Mouse (Mus musculus): ENCODE data around the gene Larp4b.

Gene Larp4b

DNA sequence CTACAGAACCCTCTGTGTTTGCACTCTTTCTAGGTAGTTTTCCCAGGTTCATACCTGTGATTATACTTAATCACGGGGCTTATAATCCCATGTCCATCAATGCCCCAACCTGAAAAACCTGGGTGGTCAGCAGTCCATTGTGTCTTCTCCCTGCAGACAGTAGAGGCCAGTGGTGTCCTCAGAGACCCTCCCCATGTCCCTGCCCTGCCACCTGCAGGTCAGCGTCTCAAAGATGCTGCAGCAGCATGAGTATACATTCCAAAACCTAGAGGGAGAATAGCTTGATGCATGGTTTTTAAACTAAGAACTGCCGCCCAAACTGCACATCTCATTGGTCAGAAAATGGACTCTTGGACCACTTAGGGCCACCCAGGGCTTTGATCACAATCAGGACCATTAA lies 85.0 kb downstream of the Larp4b start:
- no peak for DNase-seq (ENCODE audit: low spot score)

- no peak for DNase-seq (ENCODE audit: low spot score)
These were observed 86.5 kb downstream of the Larp4b start for GRCm38 (mm10) chr13:9180221-9180620.

GRCm38 (mm10) chr13:9181106-9181505 lies 87.4 kb downstream of the Larp4b start:
- DNase-seq (ENCODE audit: low spot score), result no peak

GRCm38 (mm10) chr13:9181666-9182264 lies 88.1 kb downstream of the Larp4b start:
- DNase-seq (ENCODE audit: low spot score), result peak; percentile 83

- no peak for DNase-seq (ENCODE audit: low spot score)
These were observed 90.6 kb downstream of the Larp4b start for GRCm38 (mm10) chr13:9184281-9184680.

- no peak for DNase-seq (ENCODE audit: low spot score)
These were observed 91.0 kb downstream of the Larp4b start for GRCm38 (mm10) chr13:9184716-9185115.

DNA sequence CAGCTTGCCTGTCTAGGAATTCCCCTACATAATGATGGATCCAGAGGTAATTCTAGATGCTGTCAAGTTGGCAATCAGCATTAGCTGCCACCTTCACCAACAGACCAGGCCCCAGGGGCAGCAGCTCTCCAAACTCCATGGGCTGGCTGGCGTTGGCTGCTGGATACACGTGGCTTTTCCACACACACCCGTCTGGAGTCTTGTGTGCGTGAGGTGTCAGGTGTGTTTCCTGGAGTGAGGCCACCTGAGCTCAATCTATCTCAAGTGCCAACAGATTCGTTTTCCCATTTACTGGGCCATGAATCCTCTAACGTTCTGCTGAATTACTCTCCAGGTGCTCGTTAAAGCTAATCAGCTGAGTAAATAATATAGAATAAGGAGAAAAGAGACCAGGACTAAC lies 93.5 kb downstream of the Larp4b start:
- no peak for DNase-seq (ENCODE audit: low spot score)

- no peak for DNase-seq (ENCODE audit: low spot score)
These were observed 94.2 kb downstream of the Larp4b start for GRCm38 (mm10) chr13:9187566-9188530.

GRCm38 (mm10) chr13:9189481-9189880 lies 95.8 kb downstream of the Larp4b start:
- DNase-seq (ENCODE audit: low spot score), result no peak

DNA sequence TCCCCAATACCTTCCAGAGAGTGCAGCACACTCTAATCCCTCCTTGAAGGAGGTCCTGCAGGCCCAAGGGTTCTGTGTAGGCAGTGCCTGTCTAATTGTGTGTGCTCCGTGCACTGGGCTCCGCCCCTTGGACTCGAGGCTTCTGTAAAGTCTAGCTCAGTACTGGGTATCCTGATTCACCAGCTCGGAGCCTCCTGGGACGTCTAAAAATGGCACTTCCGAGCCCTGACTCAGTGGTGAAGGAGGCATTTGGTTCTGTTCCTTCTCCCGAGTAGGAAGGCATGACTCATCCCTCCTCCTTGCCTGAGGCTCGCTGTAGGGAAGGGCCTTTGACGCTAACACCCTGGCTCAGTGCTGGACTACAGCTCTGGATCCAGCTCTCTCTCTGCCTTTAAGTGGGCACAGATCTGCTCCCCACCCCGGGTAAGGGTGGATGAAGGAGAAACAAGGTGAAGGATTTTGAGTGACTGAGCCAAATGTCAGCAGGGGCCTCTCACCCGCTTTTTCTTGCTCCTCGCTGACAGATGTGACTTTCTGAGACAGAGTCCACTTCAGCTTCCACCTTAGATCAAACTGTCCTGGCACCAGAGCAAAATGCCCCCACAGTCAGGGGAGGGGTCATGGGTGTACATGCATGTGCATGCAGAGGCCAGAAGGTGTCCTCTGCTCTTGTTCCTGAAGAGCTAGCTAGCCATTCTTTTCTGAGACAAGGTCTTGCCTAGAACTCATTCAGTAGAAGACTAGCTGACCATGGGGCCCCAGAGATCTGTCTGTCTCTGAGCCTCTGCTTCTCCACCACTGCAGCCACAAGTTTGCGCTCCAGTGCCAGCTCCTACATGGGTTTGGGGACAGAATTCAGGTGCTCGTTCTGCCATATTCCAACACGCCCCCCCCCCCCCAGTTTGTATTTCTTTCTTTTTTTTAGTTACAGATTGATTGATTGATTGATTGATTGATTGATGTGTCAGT lies 97.8 kb downstream of the Larp4b start:
- DNase-seq (ENCODE audit: low spot score), result peak; percentile 35

DNA sequence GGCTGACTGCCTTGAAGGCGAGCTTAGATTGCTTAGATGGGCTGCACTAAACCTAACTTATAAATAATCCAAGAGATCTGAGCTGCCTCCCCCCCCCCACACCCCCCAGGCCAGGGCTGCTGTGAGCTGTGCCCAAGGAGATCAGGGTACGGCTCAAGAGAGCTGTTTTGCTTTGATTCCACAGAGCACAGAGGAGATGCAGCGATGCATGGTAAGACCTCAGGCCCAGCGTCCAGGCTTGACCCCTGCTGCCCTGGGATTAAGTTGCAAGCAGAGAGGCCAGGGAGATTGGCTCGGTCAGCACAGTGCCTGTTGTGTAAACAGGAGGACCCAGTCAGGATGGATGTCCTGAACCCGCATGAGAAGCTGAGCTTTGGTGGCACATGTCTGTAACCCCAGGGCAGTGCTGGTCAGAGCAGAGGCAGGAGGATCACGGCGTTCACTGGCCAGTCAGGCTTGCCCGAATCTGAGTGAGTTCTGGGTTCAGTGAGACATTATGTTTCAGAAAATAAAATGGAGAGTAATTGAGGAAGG lies 99.2 kb downstream of the Larp4b start:
- DNase-seq (ENCODE audit: low spot score), result no peak

GRCm38 (mm10) chr13:9194656-9195055 lies 101.0 kb downstream of the Larp4b start:
- no peak for DNase-seq (ENCODE audit: low spot score)

GRCm38 (mm10) chr13:9195565-9195964 lies 101.9 kb downstream of the Larp4b start:
- DNase-seq (ENCODE audit: low spot score), result no peak

DNA sequence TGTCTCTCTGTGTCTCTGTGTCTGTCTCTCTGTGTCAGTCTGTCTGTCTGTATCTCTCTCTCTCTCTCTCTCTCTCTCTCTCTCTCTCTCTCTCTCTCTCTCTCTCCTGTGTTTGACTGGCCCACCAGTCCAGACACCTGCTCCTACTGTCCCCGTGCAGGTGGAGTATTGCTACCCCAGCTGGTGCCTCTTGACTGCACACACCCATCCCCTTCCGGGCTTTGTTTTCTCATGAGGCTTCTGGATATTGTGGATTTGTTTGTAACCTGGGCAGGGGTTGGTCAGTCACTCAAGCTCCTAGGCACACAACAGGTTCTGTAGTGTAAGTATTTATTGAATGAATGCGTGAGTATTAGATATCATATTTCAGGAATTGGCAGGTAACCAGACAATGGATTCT lies 104.4 kb downstream of the Larp4b start:
- DNase-seq (ENCODE audit: low spot score), result no peak

DNA sequence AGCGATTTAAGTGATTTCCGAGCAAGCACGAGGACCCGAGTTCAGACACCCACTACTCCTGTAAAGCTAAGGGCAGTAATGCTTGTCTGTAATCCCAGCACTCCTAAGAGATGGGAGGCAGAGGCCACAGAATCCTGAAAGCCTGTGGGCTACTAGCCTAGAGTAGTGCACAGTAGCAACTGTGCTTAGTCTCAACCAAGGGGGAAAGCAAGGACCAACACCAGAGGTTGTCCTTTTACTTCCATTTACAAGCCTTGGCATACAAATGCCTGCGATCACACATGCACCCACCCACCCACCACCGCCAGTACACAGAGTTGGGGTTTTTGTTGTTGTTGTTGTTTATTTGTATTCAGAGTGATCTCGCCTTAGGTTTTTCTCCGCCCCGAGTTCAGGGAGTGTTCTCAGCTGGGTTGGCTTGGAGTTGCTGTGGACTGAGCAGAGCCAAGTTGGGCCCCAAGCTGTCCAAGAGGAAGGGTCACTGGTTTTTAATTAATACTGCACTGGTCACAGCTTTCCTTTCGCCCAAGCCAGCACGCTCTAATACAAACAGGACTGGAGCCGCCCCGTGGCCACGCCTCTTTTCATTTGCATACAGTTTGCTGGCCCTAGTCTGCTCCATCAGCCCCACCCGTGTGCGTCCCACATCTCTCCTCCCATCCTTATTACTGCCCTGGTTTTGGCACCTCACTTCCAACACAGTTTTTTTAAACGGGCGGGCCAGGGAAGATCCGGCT lies 105.2 kb downstream of the Larp4b start:
- DNase-seq (ENCODE audit: low spot score), result no peak

- no peak for DNase-seq (ENCODE audit: low spot score)
These were observed 105.8 kb downstream of the Larp4b start for GRCm38 (mm10) chr13:9199465-9199844.

DNA sequence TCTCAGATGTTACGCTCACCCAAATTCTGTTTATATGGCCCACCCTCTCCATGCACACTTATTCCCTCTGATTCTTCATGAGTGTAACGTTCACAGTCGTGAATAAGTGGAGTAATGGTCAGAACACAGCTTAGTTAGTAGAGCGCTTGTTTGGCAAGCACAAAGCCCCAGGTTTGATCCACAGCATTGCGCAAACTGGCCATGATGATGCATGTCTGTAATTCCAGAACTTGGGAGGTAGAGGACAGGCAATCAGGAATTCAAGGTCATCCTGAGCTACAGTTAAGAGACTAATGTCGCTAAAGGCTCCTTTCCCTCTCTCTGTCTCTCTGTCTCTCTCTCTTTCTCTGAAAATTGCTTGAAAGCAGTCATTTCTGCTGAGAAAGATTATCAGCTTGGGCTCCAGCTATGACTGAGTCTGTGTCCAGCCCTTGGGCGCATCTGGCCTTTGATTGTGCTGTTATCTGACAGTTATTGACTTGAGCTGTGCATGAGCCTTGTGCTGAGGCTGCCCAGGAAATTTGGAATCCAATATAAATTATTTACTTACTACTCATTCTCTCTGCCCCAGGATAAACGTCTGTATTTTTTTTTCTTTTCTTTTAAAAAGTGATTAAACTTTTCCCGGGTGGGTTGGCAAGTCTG lies 129.2 kb downstream of the Larp4b start:
- no peak for DNase-seq (ENCODE audit: low spot score)
